Mouse (Mus musculus) embryo, embryonic 11.5 days (tissue): ENCODE measurements around the gene Tomm34.

Source experiments
- DNase-seq: peaks from one replicate; pipeline ENCODE4 v3.0.0-alpha.2; 2012; ENCODE audit warnings: low read depth, low spot score

The Tomm34 gene

DNA sequence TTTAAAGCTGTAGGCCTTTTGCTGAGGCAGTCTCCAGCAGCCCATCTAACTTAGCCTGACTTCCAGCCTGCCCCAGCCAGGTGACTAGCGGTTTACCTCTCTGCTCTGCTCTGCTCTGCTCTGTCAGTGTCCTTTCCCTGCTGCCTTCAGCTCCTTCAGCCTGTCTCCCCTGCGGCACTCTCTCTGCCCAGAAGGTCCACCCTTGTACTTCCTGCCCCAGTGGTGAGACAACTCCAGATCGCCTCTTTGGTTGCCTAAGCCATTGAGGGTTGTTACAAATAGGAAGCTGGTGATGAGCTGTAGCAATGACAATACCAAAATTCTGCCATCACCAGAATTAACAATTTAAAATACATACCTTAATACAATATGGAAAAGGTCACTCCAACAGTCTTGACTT, 60.0 kb downstream of the Tomm34 start:
- DNase-seq, result no peak

DNA sequence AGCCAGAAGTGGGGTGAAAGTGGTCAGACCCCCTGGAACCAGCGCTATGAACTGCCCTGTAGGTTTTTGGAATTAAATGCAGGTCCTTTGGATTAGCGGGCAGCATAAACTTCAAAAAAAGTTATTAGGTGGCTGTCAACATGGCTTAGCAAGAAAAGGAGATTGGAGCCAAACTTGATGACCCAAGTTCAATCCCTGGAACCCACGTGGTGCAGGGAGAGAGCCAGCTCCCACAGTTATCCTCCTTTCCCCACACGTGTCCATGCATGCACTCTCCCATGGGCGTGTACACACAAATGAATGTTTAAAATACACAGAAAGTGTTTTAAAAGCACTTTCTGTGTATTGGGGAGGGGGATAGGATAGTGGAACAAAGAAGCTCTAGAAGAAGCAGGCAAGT, 60.5 kb downstream of the Tomm34 start:
- DNase-seq, result no peak

DNA sequence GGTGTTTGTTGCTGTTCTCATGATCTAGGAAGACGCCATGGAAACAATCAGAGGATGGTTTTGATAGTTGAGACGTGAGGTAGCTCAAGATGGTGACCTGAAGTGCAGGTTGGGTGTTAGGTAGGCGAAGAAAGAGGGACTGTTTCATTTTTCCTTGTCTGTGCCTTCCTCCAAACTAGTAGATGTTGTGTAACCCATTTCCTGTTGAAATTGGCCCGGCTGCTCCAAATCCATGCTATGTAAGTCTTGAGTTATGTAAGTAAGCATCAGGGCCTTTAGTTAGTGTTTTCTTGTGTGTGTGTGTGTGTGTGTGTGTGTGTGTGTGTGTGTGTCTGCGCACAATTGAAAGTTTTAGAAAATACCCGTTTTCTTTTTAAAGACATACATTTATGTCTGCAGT, 61.7 kb downstream of the Tomm34 start:
- no peak for DNase-seq

DNA sequence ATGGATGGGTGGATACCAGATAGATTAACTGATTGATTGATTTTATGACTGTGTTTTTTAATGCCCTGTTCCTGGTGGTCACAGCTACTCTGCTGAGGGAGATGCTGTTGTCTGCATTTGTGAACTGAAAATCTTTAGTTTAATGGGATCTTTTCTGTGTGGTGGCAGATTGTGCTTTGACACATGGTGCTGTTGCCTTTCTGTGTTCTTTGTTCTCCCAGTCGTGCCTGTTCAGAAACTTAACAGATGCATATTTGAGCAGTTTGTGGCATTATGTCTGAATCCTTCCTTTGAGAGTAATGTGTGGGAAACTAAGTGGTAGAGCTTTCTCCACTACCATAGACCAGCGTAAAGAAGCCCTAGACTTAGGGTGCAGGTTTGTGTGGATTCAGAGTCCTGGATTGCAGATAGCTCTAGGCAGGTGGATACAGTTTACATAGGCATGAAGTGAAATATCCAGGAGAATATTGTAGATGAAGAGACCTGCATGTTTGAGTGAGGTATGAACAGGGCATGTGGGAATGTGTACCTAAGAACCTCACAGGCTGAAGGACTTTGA, 62.9 kb downstream of the Tomm34 start:
- no peak for DNase-seq

DNA sequence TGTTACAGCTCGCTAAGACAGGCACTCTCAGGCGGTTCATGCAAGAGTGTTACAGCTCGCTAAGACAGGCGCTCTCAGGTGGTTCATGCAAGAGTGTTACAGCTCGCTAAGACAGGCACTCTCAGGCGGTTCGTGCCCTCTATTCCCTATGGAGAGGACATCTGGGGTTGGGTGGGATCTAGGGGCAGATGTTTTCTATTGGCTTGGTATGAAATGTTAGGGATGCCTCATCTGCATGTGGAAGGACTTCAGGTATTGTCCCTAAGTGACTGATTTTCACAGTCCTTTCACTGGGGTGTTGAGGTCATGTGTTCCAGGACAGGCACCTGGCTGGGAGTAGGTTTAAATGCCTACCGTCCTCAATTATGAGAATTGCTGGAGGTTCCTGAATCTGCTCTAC, 63.4 kb downstream of the Tomm34 start:
- DNase-seq, result no peak

DNA sequence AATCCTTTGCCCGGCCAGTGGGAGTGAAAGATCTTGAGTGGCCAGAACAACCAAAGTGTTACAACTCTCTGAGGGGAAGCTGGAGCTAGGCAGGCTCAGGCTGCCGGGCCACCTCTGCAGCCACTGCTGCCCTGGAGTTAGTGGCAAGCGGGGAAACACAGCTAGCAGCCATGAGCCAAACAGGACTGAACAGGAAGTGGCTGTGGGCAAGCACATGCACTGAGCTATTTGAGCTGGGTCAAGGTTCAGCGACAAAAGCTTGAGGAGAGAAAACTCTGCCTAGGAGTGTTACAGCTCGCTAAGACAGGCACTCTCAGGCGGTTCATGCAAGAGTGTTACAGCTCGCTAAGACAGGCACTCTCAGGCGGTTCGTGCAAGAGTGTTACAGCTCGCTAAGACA, 64.0 kb downstream of the Tomm34 start:
- DNase-seq, result no peak

DNA sequence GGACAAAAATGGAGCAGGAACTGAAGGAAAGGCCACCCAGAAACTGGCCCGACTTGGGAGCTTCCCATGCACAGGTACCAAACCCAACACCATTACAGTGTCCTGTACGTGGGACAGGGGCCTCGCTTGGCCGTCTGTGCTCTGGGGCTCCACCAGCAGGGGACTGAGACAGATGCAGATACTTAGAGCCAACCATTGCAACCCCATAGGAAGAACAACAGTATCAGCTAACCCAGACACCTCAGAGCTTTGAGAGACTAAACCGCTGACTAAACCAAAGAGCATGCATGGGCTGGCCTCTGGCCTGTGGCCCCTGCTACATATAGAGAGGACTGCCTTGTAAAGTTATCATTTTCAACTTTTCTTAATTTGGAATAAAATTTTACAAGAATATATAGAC, 66.5 kb downstream of the Tomm34 start:
- no peak for DNase-seq
